Mouse (Mus musculus) heart, adult 2 months (tissue): Measurements from ENCODE around the gene Slc2a1. TPM values are rescaled to one million over a fixed set of nuclear protein-coding genes. Genes with fewer than 3 reads are reported as not detected.

ENCODE experiments used
- DNase-seq, 2 experiments: peaks; one replicate each; pipeline ENCODE4 v3.0.0; 2021
- H3K27ac ChIP-seq: fragments of 200-600 bp; 2 replicates; pipeline ENCODE4 v1.8.1; 2022
- H3K27me3 ChIP-seq: fragments of 200-500 bp; 2 replicates; pipeline ENCODE4 v1.6.1; 2012; ENCODE audit warnings: mild to moderate bottlenecking, low read length, inconsistent platforms, mixed read lengths; ENCODE audit not compliant: control insufficient read depth, insufficient read depth
- H3K36me3 ChIP-seq: fragments of 200-500 bp; 2 replicates; pipeline ENCODE4 v1.6.1; 2012; ENCODE audit warnings: low read length, inconsistent platforms; ENCODE audit not compliant: control insufficient read depth, insufficient read depth
- H3K4me1 ChIP-seq: fragments of 200-500 bp; 2 replicates; pipeline ENCODE4 v1.6.1; 2011; ENCODE audit warnings: low read length; ENCODE audit not compliant: control insufficient read depth, insufficient read depth
- H3K4me3 ChIP-seq: fragments of 200-600 bp; 2 replicates; pipeline ENCODE4 v1.8.1; 2022
- H3K79me2 ChIP-seq: fragments of 200-500 bp; replicated peaks from 2 replicates; pipeline ENCODE4 v1.6.1; 2012; ENCODE audit warnings: mild to moderate bottlenecking, inconsistent platforms, low read length, moderate library complexity, mixed read lengths; ENCODE audit not compliant: control insufficient read depth, insufficient read depth
- H3K9ac ChIP-seq: fragments of 200-500 bp; 2 replicates; pipeline ENCODE4 v1.6.1; 2012; ENCODE audit warnings: low read depth, mild to moderate bottlenecking, control low read depth, inconsistent platforms, low read length, mixed read lengths
- CTCF ChIP-seq: fragments of 200-600 bp; IDR thresholded peaks from 2 replicates; pipeline ENCODE4 v1.8.1; 2022; ENCODE audit warnings: antibody characterized with exemption, mild to moderate bottlenecking, moderate library complexity
- EP300 ChIP-seq: fragments of 200-500 bp; IDR thresholded peaks from 2 replicates; pipeline ENCODE4 v1.6.1; 2011; ENCODE audit warnings: low read depth, low read length, control low read depth; ENCODE audit not compliant: insufficient read depth
- POLR2A ChIP-seq: fragments of 200-500 bp; IDR thresholded peaks from 2 replicates; pipeline ENCODE4 v1.6.1; 2011; ENCODE audit warnings: mild to moderate bottlenecking, low read depth, low read length, control low read depth; ENCODE audit not compliant: insufficient read depth
- WGBS: fragments of 180-500 bp; shearing (Covaris S2); methylation state at CpG from one replicate; pipeline ENCODE4 v1.1.7; 2018; 5-methylcytosine and 5-hydroxymethylcytosine counted together
- intact Hi-C: fragments of 180-260 bp; cut with DNase I; formaldehyde crosslinking; loops from one replicate; pipeline ENCODE4 v1.15.1; 2025
- microRNA-seq, 2 experiments: library from miRNA; unstranded; fragments of <30 nt; microRNA quantifications; one replicate each; pipeline ENCODE4 v1.2.0; 2021
- polyA plus RNA-seq: library from polyadenylated mRNA; depleted of rRNA; stranded (reverse); fragments of >200 nt; gene quantifications from 2 replicates; pipeline ENCODE4 v1.2.3, GENCODE M21; 2012; rRNA removed
- total RNA-seq, 2 experiments: library from RNA; stranded (reverse); gene quantifications; 2 replicates each; pipeline ENCODE4 v1.2.3; 2021

The Slc2a1 gene
- total and polyA plus RNA-seq, 3 experiments = 8.9 to 18.9 (median 16.6) TPM

DNA sequence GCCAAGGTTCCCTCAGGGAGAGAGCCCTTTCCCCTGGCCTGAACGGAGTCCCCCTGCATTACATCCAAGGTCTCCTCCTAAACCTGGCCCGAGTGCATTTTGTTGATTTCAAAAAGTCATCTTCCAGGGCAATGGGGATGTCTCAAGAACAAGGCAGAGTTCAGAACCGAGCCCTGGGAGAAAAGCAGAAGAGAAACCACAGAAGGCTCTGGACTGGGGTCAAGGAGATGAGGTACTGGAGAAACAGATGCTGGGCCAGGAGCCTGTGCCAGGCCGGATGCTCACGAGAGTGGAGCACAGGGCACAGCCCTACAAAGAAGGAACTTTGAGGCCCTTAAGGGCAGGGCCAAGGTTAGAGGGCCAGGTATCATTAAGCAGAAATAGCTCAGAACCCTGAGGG, 69.2 kb downstream of the Slc2a1 start:
- TF ChIP-seq CTCF = no peak
- no peak for TF ChIP-seq POLR2A
- no peak for TF ChIP-seq EP300
- intact Hi-C loops = loop anchor here (10.0 kb wide), 1 partner anchor 553 kb away; the partner anchor contains the start of genes Cfap57 and Ebna1bp2
- DNase-seq = peak in 1 of 2 experiments; percentile 57
- Histone ChIP-seq H3K79me2 (no peaks in the 10 kb centered on the region), H3K9ac (no peak overlapping the region), H3K36me3 (no peaks in the 10 kb centered on the region), H3K27ac (peak overlapping the region; percentile 39; the same call in 1 of the 2 replicates), H3K4me1 (peaks cover 8% of the 10 kb centered on the region), H3K4me3 (no peak overlapping the region), H3K27me3 (no peaks in the 10 kb centered on the region)
- WGBS = 59% methylated on average over 5 of the region's 5 CpGs

DNA sequence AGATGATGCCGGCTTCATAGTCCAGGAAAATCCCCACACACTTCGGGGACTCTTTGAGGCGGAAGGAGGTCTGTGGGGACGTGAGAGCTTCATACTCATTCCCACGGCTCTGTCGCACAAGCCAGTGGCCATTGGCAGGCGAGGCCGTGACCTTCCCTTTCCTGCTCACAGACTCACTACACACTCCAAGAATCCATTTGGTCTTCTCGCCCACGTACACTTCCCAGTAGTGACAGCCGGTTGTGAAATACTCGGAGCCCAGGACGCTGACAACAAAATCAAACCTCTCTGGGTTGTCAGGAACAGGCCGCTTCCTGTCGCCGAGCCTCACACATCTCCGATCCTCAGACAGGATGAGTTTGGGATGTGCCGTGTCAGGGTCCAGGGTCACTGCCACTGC, 69.8 kb downstream of the Slc2a1 start:
- intact Hi-C loops = loop anchor here (10.0 kb wide), 1 partner anchor 554 kb away; the partner anchor contains the start of genes Cfap57 and Ebna1bp2

DNA sequence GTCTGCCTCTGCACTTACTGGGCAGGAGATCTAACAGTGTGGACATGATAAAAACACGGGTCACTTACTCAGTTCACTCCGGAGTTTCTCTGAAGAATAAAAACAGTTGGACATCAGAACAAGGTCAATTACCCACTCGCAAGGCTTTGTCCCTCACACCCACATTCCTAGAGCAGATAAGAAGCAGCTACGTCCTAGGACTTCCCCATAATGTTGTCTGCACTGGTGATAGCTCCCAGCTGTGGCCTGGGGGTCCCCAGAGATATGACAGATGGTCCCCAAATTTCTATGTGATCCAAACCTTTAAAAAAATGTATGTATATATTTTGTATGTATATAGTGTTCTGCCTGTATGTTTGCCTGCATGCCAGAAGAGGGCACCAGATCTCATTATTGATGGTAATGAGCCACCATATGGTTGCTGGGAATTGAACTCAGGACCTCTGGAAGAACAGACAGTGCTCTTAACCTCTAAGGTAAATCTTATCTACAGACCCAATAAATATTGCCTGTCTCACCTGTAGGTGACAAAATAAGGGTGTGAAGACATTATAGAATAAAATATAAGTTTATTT, 71.7 kb downstream of the Slc2a1 start:
- no peak overlapping the region for H3K9ac ChIP-seq
- no peak overlapping the region for H3K4me3 ChIP-seq
- H3K79me2 ChIP-seq = no peaks in the 10 kb centered on the region
- peak; percentile 35 for TF ChIP-seq CTCF
- TF ChIP-seq EP300 = no peak
- TF ChIP-seq POLR2A = no peak
- intact Hi-C loops = no loop called here
- peaks cover 4% of the 10 kb centered on the region for H3K4me1 ChIP-seq
- DNase-seq = no peak
- no peaks in the 10 kb centered on the region for H3K27me3 ChIP-seq
- no peak overlapping the region for H3K27ac ChIP-seq
- WGBS = 43% methylated on average over 4 of the region's 4 CpGs
- no peaks in the 10 kb centered on the region for H3K36me3 ChIP-seq

More for the DNA sequence above, 69.8 kb downstream of the Slc2a1 start:
- 37% methylated on average over 18 of the region's 18 CpGs for WGBS
- peak; percentile 42 to 48 for DNase-seq
- TF ChIP-seq CTCF (no peak), EP300 (no peak), POLR2A (no peak)
- H3K36me3 ChIP-seq = no peaks in the 10 kb centered on the region
- peak overlapping the region; percentile 39; the same call in 1 of the 2 replicates for H3K27ac ChIP-seq
- H3K79me2 ChIP-seq = no peaks in the 10 kb centered on the region
- peaks cover 4% of the 10 kb centered on the region for H3K4me1 ChIP-seq
- H3K4me3 ChIP-seq = no peak overlapping the region
- no peaks in the 10 kb centered on the region for H3K27me3 ChIP-seq
- no peak overlapping the region for H3K9ac ChIP-seq

DNA sequence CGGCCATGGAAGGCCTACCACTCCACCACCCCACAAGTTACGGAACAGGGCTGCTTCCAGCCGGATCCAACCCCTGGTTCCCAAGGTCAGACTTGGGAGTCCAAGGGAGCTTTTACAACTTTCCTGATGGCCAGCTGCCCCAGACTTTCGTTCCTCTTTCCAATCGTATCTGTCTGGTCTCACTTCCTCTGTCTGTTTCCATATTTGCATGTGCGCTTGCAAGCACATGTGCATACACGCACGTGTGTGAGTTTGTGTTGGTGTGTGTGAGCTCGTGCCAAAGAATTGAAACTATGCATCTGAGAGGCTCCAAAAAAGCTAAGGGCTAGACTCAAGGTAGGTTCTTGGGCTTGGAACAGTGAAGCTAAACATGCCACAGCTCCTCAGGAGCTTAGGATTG, 72.9 kb downstream of the Slc2a1 start:
- 62% methylated on average over 9 of the region's 9 CpGs for WGBS
- peak in 1 of 2 experiments; percentile 36 for DNase-seq
- H3K79me2 ChIP-seq = no peaks in the 10 kb centered on the region
- peaks cover 4% of the 10 kb centered on the region for H3K4me1 ChIP-seq
- H3K9ac ChIP-seq = no peak overlapping the region
- no peaks in the 10 kb centered on the region for H3K27me3 ChIP-seq
- intact Hi-C loops = no loop called here
- H3K4me3 ChIP-seq = no peak overlapping the region
- no peak overlapping the region for H3K27ac ChIP-seq
- H3K36me3 ChIP-seq = no peaks in the 10 kb centered on the region
- TF ChIP-seq CTCF = no peak
- no peak for TF ChIP-seq EP300
- no peak for TF ChIP-seq POLR2A

DNA sequence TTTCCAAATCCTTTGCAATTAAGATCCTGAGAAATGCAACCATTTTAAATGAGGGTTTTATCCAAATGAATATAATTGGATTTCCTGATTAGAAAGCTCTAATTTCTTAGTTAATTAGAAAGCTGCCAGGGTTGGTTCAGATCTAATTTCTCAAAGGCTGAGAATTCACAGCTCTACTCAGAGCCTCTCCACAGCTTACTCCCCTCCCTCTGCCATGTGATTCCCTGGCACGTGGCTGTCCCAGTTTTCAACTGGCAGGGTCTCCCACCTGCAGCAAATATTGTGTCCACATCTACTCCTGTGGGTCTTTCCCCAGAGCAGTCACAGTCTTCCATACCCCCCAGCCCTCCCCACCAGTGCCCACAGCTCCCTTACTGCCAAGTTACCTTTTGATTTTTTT, 75.0 kb downstream of the Slc2a1 start:
- no peak overlapping the region for H3K4me3 ChIP-seq
- intact Hi-C loops = no loop called here
- 42% methylated on average over 1 of the region's 1 CpGs for WGBS
- no peaks in the 10 kb centered on the region for H3K27me3 ChIP-seq
- TF ChIP-seq EP300 = no peak
- no peak for TF ChIP-seq CTCF
- H3K9ac ChIP-seq = no peak overlapping the region
- no peaks in the 10 kb centered on the region for H3K36me3 ChIP-seq
- DNase-seq = no peak
- H3K27ac ChIP-seq = no peak overlapping the region
- peaks cover 2% of the 10 kb centered on the region for H3K4me1 ChIP-seq
- H3K79me2 ChIP-seq = no peaks in the 10 kb centered on the region

DNA sequence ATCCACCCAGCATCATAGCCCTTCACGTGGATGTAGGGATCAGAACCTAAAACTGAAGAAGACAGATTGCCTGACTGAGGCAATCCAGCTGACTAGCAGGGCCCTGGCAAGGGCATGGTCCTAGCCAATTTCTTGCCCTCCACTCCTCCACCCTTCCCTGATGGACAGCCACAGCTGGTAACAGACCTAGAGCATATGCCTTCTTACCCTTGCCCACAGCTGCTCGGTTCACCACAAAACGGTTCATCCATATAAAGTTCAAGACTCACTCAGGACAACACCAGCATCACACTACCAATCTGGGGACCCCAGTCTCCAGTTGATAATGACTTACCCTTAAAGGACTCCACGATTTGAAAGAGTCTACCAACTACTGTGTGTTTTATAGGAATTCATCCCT, 77.3 kb downstream of the Slc2a1 start:
- H3K79me2 ChIP-seq = no peaks in the 10 kb centered on the region
- H3K27me3 ChIP-seq = no peaks in the 10 kb centered on the region
- TF ChIP-seq CTCF (no peak), POLR2A (no peak), EP300 (no peak)
- WGBS = 71% methylated on average over 4 of the region's 4 CpGs
- intact Hi-C loops = no loop called here
- no peak overlapping the region for H3K4me3 ChIP-seq
- no peak overlapping the region for H3K9ac ChIP-seq
- DNase-seq = no peak
- no peaks in the 10 kb centered on the region for H3K4me1 ChIP-seq
- H3K27ac ChIP-seq = no peak overlapping the region
- H3K36me3 ChIP-seq = no peaks in the 10 kb centered on the region

Small RNA genes lying within 50 kb of the gene (microRNA-seq; reads per million reads assigned to microRNA genes)
- gene Mir1957a = 0 reads per million in 2 experiments

Other genes starting within 250 kb of the Slc2a1 start
- not detected for gene Olfr1331, start 244.1 kb upstream of the Slc2a1 start, total RNA-seq
- gene Olfr1331, start 244.1 kb upstream of the Slc2a1 start, polyA plus RNA-seq = not detected in 2 replicates
- not detected for gene Olfr1330, start 220.1 kb upstream of the Slc2a1 start, total RNA-seq
- gene Olfr1330, start 220.1 kb upstream of the Slc2a1 start, polyA plus RNA-seq = not detected in 2 replicates
- gene Olfr1329, start 191.2 kb upstream of the Slc2a1 start, total RNA-seq = not detected
- gene Olfr1329, start 191.2 kb upstream of the Slc2a1 start, polyA plus RNA-seq = not detected in 2 replicates
- gene Olfr1328, start 170.1 kb upstream of the Slc2a1 start, total RNA-seq = not detected
- gene Olfr1328, start 170.1 kb upstream of the Slc2a1 start, polyA plus RNA-seq = not detected in 2 replicates
- gene Lao1, start 147.1 kb upstream of the Slc2a1 start, total RNA-seq = under 1 TPM; 0.20 to 0.42 TPM
- gene Lao1, start 147.1 kb upstream of the Slc2a1 start, polyA plus RNA-seq = not detected in 2 replicates
- gene Zfp691, start 65.5 kb downstream of the Slc2a1 start, total RNA-seq = 10 to 100 TPM; 20.6 to 23.4 TPM
- gene Zfp691, start 65.5 kb downstream of the Slc2a1 start, polyA plus RNA-seq = 20.6 and 41.2 TPM in 2 replicates
- under 1 TPM in 1 of 2 experiments, not detected in 1; 0.09 TPM for gene Ermap, start 81.3 kb downstream of the Slc2a1 start, total RNA-seq
- gene Ermap, start 81.3 kb downstream of the Slc2a1 start, polyA plus RNA-seq = 0.10 and 0.20 TPM in 2 replicates
- 10 to 100 TPM; 13.6 to 17.5 TPM for gene Svbp, start 86.6 kb downstream of the Slc2a1 start, total RNA-seq
- gene Svbp, start 86.6 kb downstream of the Slc2a1 start, polyA plus RNA-seq = 20.3 and 24.5 TPM in 2 replicates
- not detected for gene Tmem269, start 109.5 kb downstream of the Slc2a1 start, total RNA-seq
- gene Tmem269, start 109.5 kb downstream of the Slc2a1 start, polyA plus RNA-seq = 0.16 and 0.67 TPM in 2 replicates
- gene AU022252, start 124.0 kb downstream of the Slc2a1 start, total RNA-seq = 10 to 100 TPM; 17.7 to 24.8 TPM
- 6.4 and 11.2 TPM in 2 replicates for gene AU022252, start 124.0 kb downstream of the Slc2a1 start, polyA plus RNA-seq
- 10 to 100 TPM; 10.5 to 10.8 TPM for gene P3h1, start 124.2 kb downstream of the Slc2a1 start, total RNA-seq
- gene P3h1, start 124.2 kb downstream of the Slc2a1 start, polyA plus RNA-seq = 14.5 and 17.8 TPM in 2 replicates
- not detected for gene Cldn19, start 146.7 kb downstream of the Slc2a1 start, total RNA-seq
- gene Cldn19, start 146.7 kb downstream of the Slc2a1 start, polyA plus RNA-seq = 0.37 TPM in 1 of 2 replicates, not detected in the other
- 100 to 1,000 TPM; 773 to 861 TPM for gene Ybx1, start 185.9 kb downstream of the Slc2a1 start, total RNA-seq
- 266 and 385 TPM in 2 replicates for gene Ybx1, start 185.9 kb downstream of the Slc2a1 start, polyA plus RNA-seq
- 10 to 100 TPM in 1 of 2 experiments, 1 to 10 TPM in 1; 8.2 to 10.3 TPM for gene Ppih, start 211.8 kb downstream of the Slc2a1 start, total RNA-seq
- gene Ppih, start 211.8 kb downstream of the Slc2a1 start, polyA plus RNA-seq = 5.5 and 7.4 TPM in 2 replicates